Mouse (Mus musculus) lung, embryonic 15.5 days (tissue): Measurements from ENCODE around the gene Megf8. TPM values are rescaled to one million over a fixed set of nuclear protein-coding genes. Genes with fewer than 3 reads are reported as not detected.
A peak's percentile ranks its signal among the peaks of the same experiment; 100 is the strongest.
"Not testable (repeated sequence)": the region's sequence is repeated elsewhere in the genome, so short reads cannot be mapped to it uniquely, and the experiment has no call there.

Experiments
- ATAC-seq: fragments of 200-750 bp; cut with Nextera tagmentation; 2 replicates; pipeline ENCODE4 v1.8.0; 2017; ENCODE audit warnings: moderate number of reproducible peaks, borderline replicate concordance; ENCODE audit not compliant: low FRiP score, low TSS enrichment; ENCODE audit errors: extremely low read depth
- H3K27ac ChIP-seq: fragments of 300-500 bp; sonication (generic); 2 replicates; pipeline ENCODE4 v1.5.1; 2015; ENCODE audit warnings: moderate library complexity, mild to moderate bottlenecking, inconsistent platforms
- H3K27me3 ChIP-seq: fragments of 300-500 bp; sonication (generic); 2 replicates; pipeline ENCODE4 v1.6.1; 2015; ENCODE audit warnings: inconsistent platforms
- H3K36me3 ChIP-seq: fragments of 300-500 bp; sonication (generic); 2 replicates; pipeline ENCODE4 v1.6.1; 2015; ENCODE audit warnings: inconsistent platforms
- H3K4me1 ChIP-seq: fragments of 300-500 bp; sonication (generic); 2 replicates; pipeline ENCODE4 v1.6.1; 2015; ENCODE audit warnings: inconsistent platforms
- H3K4me2 ChIP-seq: fragments of 300-500 bp; sonication (generic); 2 replicates; pipeline ENCODE4 v1.6.1; 2015; ENCODE audit warnings: inconsistent platforms, mild to moderate bottlenecking, moderate library complexity
- H3K4me3 ChIP-seq: fragments of 300-500 bp; sonication (generic); 2 replicates; pipeline ENCODE4 v1.5.1; 2015; ENCODE audit warnings: mild to moderate bottlenecking, inconsistent platforms
- H3K9ac ChIP-seq: fragments of 300-500 bp; sonication (generic); 2 replicates; pipeline ENCODE4 v1.6.1; 2015; ENCODE audit warnings: inconsistent platforms
- H3K9me3 ChIP-seq: fragments of 300-500 bp; sonication (generic); 2 replicates; pipeline ENCODE4 v1.6.1; 2016; ENCODE audit warnings: inconsistent platforms
- WGBS: fragments of 180-500 bp; shearing (Covaris S2); methylation state at CpG from one replicate; pipeline ENCODE4 v1.1.7; 2015; 5-methylcytosine and 5-hydroxymethylcytosine counted together
- polyA plus RNA-seq: library from polyadenylated mRNA; unstranded; fragments of >200 nt; fragmentation: Nextera tagmentation; extraction: Ambion mirVana; gene quantifications from 2 replicates; pipeline ENCODE4 v1.2.1, GENCODE M21; 2015

Megf8 gene
- polyA plus RNA-seq, 1 experiment from 2014 or later = 13.5 TPM

GRCm38 (mm10) chr7:25306614-25306996 is 10.4 kb upstream of the Megf8 start:
- Histone ChIP-seq H3K9ac (no peak overlapping the region), H3K4me1 (peaks cover 9% of the 10 kb centered on the region), H3K4me3 (no peak overlapping the region), H3K36me3 (no peaks in the 10 kb centered on the region), H3K9me3 (no peaks in the 10 kb centered on the region), H3K27me3 (peaks cover 34% of the 10 kb centered on the region), H3K27ac (no peak overlapping the region), H3K4me2 (no peak overlapping the region)
- ATAC-seq = no peak
- WGBS = 45% methylated on average over 2 of the region's 2 CpGs

- peaks cover 56% of the 10 kb centered on the region for H3K27me3 ChIP-seq
- no peak overlapping the region for H3K9ac ChIP-seq
- ATAC-seq = peak; percentile 34; the same call in 1 of the 2 replicates
- H3K4me1 ChIP-seq = peaks cover 9% of the 10 kb centered on the region
- H3K27ac ChIP-seq = no peak overlapping the region
- WGBS = 42% methylated on average over 17 of the region's 17 CpGs
- no peak overlapping the region for H3K4me3 ChIP-seq
- no peak overlapping the region for H3K4me2 ChIP-seq
- no peaks in the 10 kb centered on the region for H3K9me3 ChIP-seq
- no peaks in the 10 kb centered on the region for H3K36me3 ChIP-seq
Observed at GRCm38 (mm10) chr7:25308702-25309318, 8.2 kb upstream of the Megf8 start.

- Histone ChIP-seq H3K27ac (no peak overlapping the region), H3K27me3 (peaks cover 62% of the 10 kb centered on the region), H3K4me1 (peaks cover 9% of the 10 kb centered on the region), H3K9ac (no peak overlapping the region), H3K4me2 (no peak overlapping the region), H3K36me3 (no peaks in the 10 kb centered on the region), H3K9me3 (no peaks in the 10 kb centered on the region), H3K4me3 (no peak overlapping the region)
- ATAC-seq = no peak
- 79% methylated on average over 9 of the region's 9 CpGs for WGBS
Observed at GRCm38 (mm10) chr7:25309425-25309824, 7.5 kb upstream of the Megf8 start.

- Histone ChIP-seq H3K4me1 (peaks cover 17% of the 10 kb centered on the region), H3K4me3 (no peak overlapping the region), H3K4me2 (no peak overlapping the region), H3K9me3 (no peaks in the 10 kb centered on the region), H3K27me3 (peaks cover 64% of the 10 kb centered on the region), H3K9ac (no peak overlapping the region), H3K27ac (no peak overlapping the region), H3K36me3 (no peaks in the 10 kb centered on the region)
- no peak for ATAC-seq
- 69% methylated on average over 11 of the region's 11 CpGs for WGBS
Observed at GRCm38 (mm10) chr7:25311193-25311592, 5.8 kb upstream of the Megf8 start.

GRCm38 (mm10) chr7:25313325-25313724 is 3.6 kb upstream of the Megf8 start:
- no peak overlapping the region for H3K9ac ChIP-seq
- H3K27ac ChIP-seq = no peak overlapping the region
- H3K36me3 ChIP-seq = no peaks in the 10 kb centered on the region
- H3K4me2 ChIP-seq = no peak overlapping the region
- H3K27me3 ChIP-seq = peaks cover 50% of the 10 kb centered on the region
- peaks cover 23% of the 10 kb centered on the region for H3K4me1 ChIP-seq
- WGBS = 35% methylated on average over 7 of the region's 7 CpGs
- no peaks in the 10 kb centered on the region for H3K9me3 ChIP-seq
- ATAC-seq = no peak
- H3K4me3 ChIP-seq = no peak overlapping the region

GRCm38 (mm10) chr7:25314606-25315305 is 2.2 kb upstream of the Megf8 start:
- H3K36me3 ChIP-seq = no peaks in the 10 kb centered on the region
- H3K4me1 ChIP-seq = peaks cover 23% of the 10 kb centered on the region
- H3K9me3 ChIP-seq = no peaks in the 10 kb centered on the region
- peak overlapping the region; percentile 10; the same call in 1 of the 2 replicates for H3K9ac ChIP-seq
- peak overlapping the region; percentile 95 for H3K4me2 ChIP-seq
- peaks cover 50% of the 10 kb centered on the region for H3K27me3 ChIP-seq
- no peak for ATAC-seq
- no peak overlapping the region for H3K27ac ChIP-seq
- H3K4me3 ChIP-seq = peak overlapping the region; percentile 62
- 3% methylated on average over 48 of the region's 51 CpGs for WGBS

GRCm38 (mm10) chr7:25315306-25316041 is 1.5 kb upstream of the Megf8 start:
- no peak overlapping the region for H3K27ac ChIP-seq
- ATAC-seq = no peak
- peak overlapping the region; percentile 95 for H3K4me2 ChIP-seq
- peaks cover 23% of the 10 kb centered on the region for H3K4me1 ChIP-seq
- H3K9ac ChIP-seq = peak overlapping the region; percentile 10; the same call in 1 of the 2 replicates
- peaks cover 50% of the 10 kb centered on the region for H3K27me3 ChIP-seq
- peak overlapping the region; percentile 62 for H3K4me3 ChIP-seq
- under 1% methylated on average over 67 of the region's 69 CpGs for WGBS
- no peaks in the 10 kb centered on the region for H3K9me3 ChIP-seq
- H3K36me3 ChIP-seq = no peaks in the 10 kb centered on the region

- Histone ChIP-seq H3K27me3 (peaks cover 34% of the 10 kb centered on the region), H3K27ac (peak overlapping the region; percentile 89), H3K9me3 (no peaks in the 10 kb centered on the region), H3K4me3 (peak overlapping the region; percentile 62), H3K4me1 (peaks cover 36% of the 10 kb centered on the region), H3K4me2 (peak overlapping the region; percentile 95), H3K9ac (peak overlapping the region; percentile 53), H3K36me3 (no peaks in the 10 kb centered on the region)
- ATAC-seq = no peak
- 8% methylated on average over 21 of the region's 21 CpGs for WGBS
Observed at GRCm38 (mm10) chr7:25317446-25317999, 559 bp downstream of the Megf8 start.

- H3K4me1 ChIP-seq = peaks cover 21% of the 10 kb centered on the region
- peak; percentile 86 for ATAC-seq
- peak overlapping the region; percentile 29 for H3K4me2 ChIP-seq
- H3K9ac ChIP-seq = no peak overlapping the region
- H3K4me3 ChIP-seq = peak overlapping the region; percentile 11; the same call in 1 of the 2 replicates
- H3K27ac ChIP-seq = peak overlapping the region; percentile 86
- WGBS = 6% methylated on average over 6 of the region's 6 CpGs
- no peaks in the 10 kb centered on the region for H3K9me3 ChIP-seq
- no peaks in the 10 kb centered on the region for H3K36me3 ChIP-seq
- H3K27me3 ChIP-seq = no peaks in the 10 kb centered on the region
Observed at GRCm38 (mm10) chr7:25322058-25322484, 5.1 kb downstream of the Megf8 start.

- H3K27ac ChIP-seq = no peak overlapping the region
- no peak overlapping the region for H3K9ac ChIP-seq
- no peaks in the 10 kb centered on the region for H3K36me3 ChIP-seq
- peaks cover 14% of the 10 kb centered on the region for H3K4me1 ChIP-seq
- no peak for ATAC-seq
- no peaks in the 10 kb centered on the region for H3K27me3 ChIP-seq
- 85% methylated on average over 2 of the region's 2 CpGs for WGBS
- no peak overlapping the region for H3K4me3 ChIP-seq
- H3K4me2 ChIP-seq = no peak overlapping the region
- H3K9me3 ChIP-seq = no peaks in the 10 kb centered on the region
Observed at GRCm38 (mm10) chr7:25323219-25323618, 6.3 kb downstream of the Megf8 start.

GRCm38 (mm10) chr7:25325431-25325830 is 8.5 kb downstream of the Megf8 start:
- not testable (repeated sequence) for H3K9ac ChIP-seq, H3K9me3 ChIP-seq, H3K27me3 ChIP-seq, ATAC-seq, H3K4me2 ChIP-seq, H3K4me3 ChIP-seq, H3K27ac ChIP-seq, H3K36me3 ChIP-seq
- H3K4me1 ChIP-seq = peaks cover 14% of the 10 kb centered on the region
- WGBS = 83% methylated on average over 6 of the region's 6 CpGs
